Mouse (Mus musculus) right cerebral cortex, adult 2 months (tissue): ENCODE measurements at regions not wholly inside any gene's neighbourhood (a gene's known extent, or its start where the extent isn't known, plus 50 kb on each side); places are given as distances from the start of the nearest gene placed in this dataset.
A peak's percentile ranks its signal among the peaks of the same experiment; 100 is the strongest.

ENCODE experiments used
- DNase-seq, 2 experiments: peaks; one replicate each; pipeline ENCODE4 v3.0.0; 2021 to 2022; ENCODE audit warnings: low spot score in 2 of 2

GRCm38 (mm10) chr12:74523988-74524387 is 207.8 kb upstream of the Gm11042 start:
- no peak for DNase-seq

- no peak for DNase-seq
Observed at GRCm38 (mm10) chr12:74518032-74518431, 201.8 kb upstream of the Gm11042 start.

- peak; percentile 49 to 57 for DNase-seq
Observed at GRCm38 (mm10) chr12:74516527-74516926, 200.3 kb upstream of the Gm11042 start.

GRCm38 (mm10) chr12:74502791-74503190 is 186.6 kb upstream of the Gm11042 start:
- no peak for DNase-seq

GRCm38 (mm10) chr12:74477619-74478018 is 161.4 kb upstream of the Gm11042 start:
- DNase-seq, result peak; percentile 13 to 24

GRCm38 (mm10) chr12:74474741-74475140 is 158.5 kb upstream of the Gm11042 start:
- no peak for DNase-seq

GRCm38 (mm10) chr12:74458521-74458920 is 142.3 kb upstream of the Gm11042 start:
- DNase-seq, result peak; percentile 67 to 68

- DNase-seq, result no peak
Observed at GRCm38 (mm10) chr12:74452375-74453090, 136.3 kb upstream of the Gm11042 start.

GRCm38 (mm10) chr12:74448248-74448647 is 132.1 kb upstream of the Gm11042 start:
- no peak for DNase-seq

GRCm38 (mm10) chr12:74434874-74435273 is 118.7 kb upstream of the Gm11042 start:
- no peak for DNase-seq

GRCm38 (mm10) chr12:74414738-74415137 is 98.5 kb upstream of the Gm11042 start:
- DNase-seq, result no peak

- no peak for DNase-seq
Observed at GRCm38 (mm10) chr12:74410511-74410910, 94.3 kb upstream of the Gm11042 start.

- DNase-seq, result no peak
Observed at GRCm38 (mm10) chr12:74407591-74408095, 91.4 kb upstream of the Gm11042 start.

GRCm38 (mm10) chr12:74389811-74390210 is 73.6 kb upstream of the Gm11042 start:
- peak; percentile 11 to 22 for DNase-seq
